Mouse (Mus musculus) midbrain, embryonic 13.5 days (tissue): ENCODE results near the gene Crtc3. TPM values are rescaled to one million over a fixed set of nuclear protein-coding genes. Genes with fewer than 3 reads are reported as not detected.
A peak's percentile ranks its signal among the peaks of the same experiment; 100 is the strongest.

Experiments used
- ATAC-seq: fragments of 200-750 bp; cut with Nextera tagmentation; 2 replicates; pipeline ENCODE4 v1.8.0; 2017; ENCODE audit warnings: mild to moderate bottlenecking, moderate TSS enrichment, moderate library complexity
- H3K27ac ChIP-seq: fragments of 300-500 bp; sonication (generic); 2 replicates; pipeline ENCODE4 v1.5.1; 2015; ENCODE audit warnings: inconsistent platforms, mild to moderate bottlenecking, moderate library complexity
- H3K27me3 ChIP-seq: fragments of 300-500 bp; sonication (generic); 2 replicates; pipeline ENCODE4 v1.6.1; 2015; ENCODE audit warnings: mild to moderate bottlenecking, inconsistent platforms
- H3K36me3 ChIP-seq: fragments of 300-500 bp; sonication (generic); 2 replicates; pipeline ENCODE4 v1.6.1; 2015; ENCODE audit warnings: mild to moderate bottlenecking, inconsistent platforms
- H3K4me1 ChIP-seq: fragments of 300-500 bp; sonication (generic); replicated peaks from 2 replicates; pipeline ENCODE4 v1.6.1; 2015; ENCODE audit warnings: inconsistent platforms
- H3K4me2 ChIP-seq: fragments of 300-500 bp; sonication (generic); replicated peaks from 2 replicates; pipeline ENCODE4 v1.6.1; 2015; ENCODE audit warnings: moderate library complexity, mild to moderate bottlenecking, inconsistent platforms
- H3K4me3 ChIP-seq: fragments of 300-500 bp; sonication (generic); replicated peaks from 2 replicates; pipeline ENCODE4 v1.5.1; 2015; ENCODE audit warnings: mild to moderate bottlenecking, inconsistent platforms
- H3K9ac ChIP-seq: fragments of 300-500 bp; sonication (generic); replicated peaks from 2 replicates; pipeline ENCODE4 v1.6.1; 2015; ENCODE audit warnings: mild to moderate bottlenecking, inconsistent platforms
- H3K9me3 ChIP-seq: fragments of 300-500 bp; sonication (generic); 2 replicates; pipeline ENCODE4 v1.6.1; 2016; ENCODE audit warnings: mild to moderate bottlenecking, inconsistent platforms
- WGBS: fragments of 180-500 bp; shearing (Covaris S2); methylation state at CpG from one replicate; pipeline ENCODE4 v1.1.7; 2015; 5-methylcytosine and 5-hydroxymethylcytosine counted together
- polyA plus RNA-seq: library from polyadenylated mRNA; unstranded; fragments of >200 nt; fragmentation: Nextera tagmentation; extraction: Ambion mirVana; gene quantifications from 2 replicates; pipeline ENCODE4 v1.2.1, GENCODE M21; 2015

The Crtc3 gene
- polyA plus RNA-seq, 1 experiment from 2014 or later = 12.4 TPM

DNA sequence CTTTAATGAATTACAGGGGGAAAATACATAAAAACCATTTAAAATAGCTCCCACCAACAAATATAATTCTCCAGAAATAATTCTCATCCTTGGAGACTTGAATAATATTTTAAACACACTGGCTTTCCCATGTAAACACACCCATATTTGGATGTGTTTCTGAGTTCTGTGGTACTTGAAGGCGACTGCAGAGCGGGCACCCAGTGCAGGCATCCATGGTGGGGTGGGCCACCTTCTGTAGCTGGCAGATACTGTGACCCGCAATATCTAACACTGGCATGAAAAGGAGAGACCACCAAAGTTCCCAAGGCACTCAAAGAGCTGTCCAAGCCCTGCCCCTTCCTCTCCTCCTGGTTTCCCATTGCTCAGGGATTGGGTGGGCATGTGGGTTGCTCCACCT, 74.6 kb downstream of the Crtc3 start:
- WGBS = 93% methylated on average over 3 of the region's 3 CpGs
- no peaks in the 10 kb centered on the region for H3K4me1 ChIP-seq
- no peak overlapping the region for H3K4me3 ChIP-seq
- H3K9ac ChIP-seq = no peak overlapping the region
- H3K4me2 ChIP-seq = no peak overlapping the region
- ATAC-seq = no peak
- H3K27ac ChIP-seq = no peak overlapping the region
- H3K27me3 ChIP-seq = no peaks in the 10 kb centered on the region
- H3K9me3 ChIP-seq = no peaks in the 10 kb centered on the region
- peaks cover 5% of the 10 kb centered on the region for H3K36me3 ChIP-seq

DNA sequence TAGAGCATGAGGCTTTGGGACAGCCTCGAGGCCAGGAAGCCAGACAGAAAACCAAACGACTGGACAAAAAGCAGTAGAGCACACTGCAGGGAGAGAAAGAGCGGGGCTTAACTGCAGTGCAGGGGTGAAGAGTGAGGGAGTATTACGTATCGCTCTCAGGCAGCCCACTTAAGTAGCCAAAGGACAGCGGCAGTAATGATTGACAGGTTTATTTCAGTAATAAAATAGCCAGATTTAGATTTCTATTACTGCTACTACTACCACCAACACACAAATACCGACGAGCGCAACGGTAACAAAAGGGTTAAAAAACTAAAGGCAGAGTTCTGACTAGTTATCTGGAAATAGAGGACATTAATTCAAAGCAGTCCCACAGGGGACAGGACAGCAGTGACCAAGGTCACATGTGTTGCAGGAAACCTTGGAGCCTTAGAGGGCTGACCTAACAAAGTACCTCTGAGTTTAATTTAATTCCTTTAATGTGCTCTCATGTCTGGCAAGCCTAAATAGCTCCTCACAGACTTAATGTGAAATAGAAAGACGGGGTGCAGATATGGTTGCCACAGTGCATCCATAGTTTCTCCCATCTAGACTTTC, 76.4 kb downstream of the Crtc3 start:
- Histone ChIP-seq H3K36me3 (peaks cover 5% of the 10 kb centered on the region), H3K9me3 (no peaks in the 10 kb centered on the region), H3K27me3 (no peaks in the 10 kb centered on the region), H3K4me3 (no peak overlapping the region), H3K4me1 (no peaks in the 10 kb centered on the region), H3K27ac (no peak overlapping the region), H3K9ac (no peak overlapping the region), H3K4me2 (no peak overlapping the region)
- WGBS = 65% methylated on average over 11 of the region's 11 CpGs
- no peak for ATAC-seq

GRCm38 (mm10) chr7:80611646-80612045, 77.0 kb downstream of the Crtc3 start:
- Histone ChIP-seq H3K4me2 (no peak overlapping the region), H3K4me1 (no peaks in the 10 kb centered on the region), H3K4me3 (no peak overlapping the region), H3K9ac (no peak overlapping the region), H3K36me3 (peaks cover 5% of the 10 kb centered on the region), H3K27ac (no peak overlapping the region), H3K9me3 (no peaks in the 10 kb centered on the region), H3K27me3 (no peaks in the 10 kb centered on the region)
- ATAC-seq = no peak
- 80% methylated on average over 7 of the region's 7 CpGs for WGBS

DNA sequence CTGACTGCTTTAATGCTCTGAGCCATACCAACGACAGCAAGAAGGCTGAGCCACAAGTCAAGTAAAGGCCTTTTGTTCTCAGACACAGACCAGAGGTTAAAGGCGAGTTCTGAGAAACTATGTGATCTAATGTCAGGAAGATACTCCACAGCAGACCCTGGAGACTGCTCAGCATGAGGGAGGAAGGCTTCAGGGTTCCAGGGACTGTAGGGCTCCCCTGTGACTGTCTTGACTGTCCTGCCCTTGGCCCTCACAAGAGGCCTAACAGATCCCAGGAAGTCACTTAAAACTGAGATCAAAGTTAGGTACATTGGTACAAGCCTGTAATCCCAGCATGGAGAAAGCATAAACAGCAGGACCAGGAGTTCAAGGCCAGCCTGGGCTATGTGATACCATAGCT, 81.2 kb downstream of the Crtc3 start:
- Histone ChIP-seq H3K27me3 (no peaks in the 10 kb centered on the region), H3K9me3 (no peaks in the 10 kb centered on the region), H3K9ac (no peak overlapping the region), H3K4me3 (no peak overlapping the region), H3K4me2 (no peak overlapping the region), H3K27ac (no peak overlapping the region), H3K36me3 (peaks cover 12% of the 10 kb centered on the region), H3K4me1 (peaks cover 7% of the 10 kb centered on the region; the same call in 1 of the 2 replicates)
- 29% methylated on average over 2 of the region's 2 CpGs for WGBS
- no peak for ATAC-seq

- Histone ChIP-seq H3K27ac (no peak overlapping the region), H3K27me3 (no peaks in the 10 kb centered on the region), H3K4me1 (peaks cover 7% of the 10 kb centered on the region; the same call in 1 of the 2 replicates), H3K36me3 (peaks cover 15% of the 10 kb centered on the region), H3K9me3 (no peaks in the 10 kb centered on the region), H3K4me3 (no peak overlapping the region), H3K9ac (no peak overlapping the region), H3K4me2 (no peak overlapping the region)
- no peak for ATAC-seq
- WGBS = 78% methylated on average over 4 of the region's 4 CpGs
Measured at GRCm38 (mm10) chr7:80606435-80606834, 82.2 kb downstream of the Crtc3 start.

GRCm38 (mm10) chr7:80605557-80605930, 83.1 kb downstream of the Crtc3 start:
- peaks cover 7% of the 10 kb centered on the region; the same call in 1 of the 2 replicates for H3K4me1 ChIP-seq
- peaks cover 15% of the 10 kb centered on the region for H3K36me3 ChIP-seq
- H3K9ac ChIP-seq = no peak overlapping the region
- ATAC-seq = no peak
- WGBS = 9% methylated on average over 10 of the region's 10 CpGs
- H3K9me3 ChIP-seq = no peaks in the 10 kb centered on the region
- H3K27ac ChIP-seq = 0 out of 2 replicates have a peak overlapping the region, but pooled peaks have one; percentile 3
- H3K4me3 ChIP-seq = no peak overlapping the region
- H3K27me3 ChIP-seq = no peaks in the 10 kb centered on the region
- no peak overlapping the region for H3K4me2 ChIP-seq

- 0 out of 2 replicates have a peak overlapping the region, but pooled peaks have one; percentile 3 for H3K27ac ChIP-seq
- H3K9me3 ChIP-seq = no peaks in the 10 kb centered on the region
- WGBS = 27% methylated on average over 11 of the region's 11 CpGs
- no peaks in the 10 kb centered on the region for H3K27me3 ChIP-seq
- ATAC-seq = no peak
- peaks cover 15% of the 10 kb centered on the region for H3K36me3 ChIP-seq
- H3K9ac ChIP-seq = no peak overlapping the region
- no peak overlapping the region for H3K4me2 ChIP-seq
- H3K4me1 ChIP-seq = peaks cover 7% of the 10 kb centered on the region; the same call in 1 of the 2 replicates
- H3K4me3 ChIP-seq = no peak overlapping the region
Measured at GRCm38 (mm10) chr7:80604908-80605556, 83.6 kb downstream of the Crtc3 start.

DNA sequence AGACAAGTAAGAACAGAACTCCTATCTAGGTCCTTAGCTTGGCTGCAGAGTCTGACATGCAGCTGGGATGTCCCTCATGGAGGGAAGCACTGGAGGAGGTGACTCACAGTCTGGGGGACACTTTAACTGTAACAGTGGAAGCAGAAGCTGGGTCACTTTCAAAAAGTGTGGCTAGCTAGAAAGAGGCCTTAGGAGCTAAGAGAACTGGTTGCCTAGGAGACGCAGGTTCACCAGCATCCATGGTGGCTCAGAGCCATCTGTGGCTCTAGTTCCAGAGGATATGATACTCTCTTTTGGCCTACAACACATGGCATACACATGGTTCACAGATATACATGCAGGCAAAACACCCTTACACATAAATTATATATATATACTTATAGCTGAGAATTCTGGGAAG, 86.1 kb downstream of the Crtc3 start:
- H3K9me3 ChIP-seq = no peaks in the 10 kb centered on the region
- no peaks in the 10 kb centered on the region for H3K27me3 ChIP-seq
- H3K4me1 ChIP-seq = peaks cover 7% of the 10 kb centered on the region; the same call in 1 of the 2 replicates
- no peak overlapping the region for H3K4me2 ChIP-seq
- H3K4me3 ChIP-seq = no peak overlapping the region
- no peak for ATAC-seq
- H3K27ac ChIP-seq = no peak overlapping the region
- H3K9ac ChIP-seq = no peak overlapping the region
- peaks cover 26% of the 10 kb centered on the region for H3K36me3 ChIP-seq
- 86% methylated on average over 1 of the region's 1 CpGs for WGBS

DNA sequence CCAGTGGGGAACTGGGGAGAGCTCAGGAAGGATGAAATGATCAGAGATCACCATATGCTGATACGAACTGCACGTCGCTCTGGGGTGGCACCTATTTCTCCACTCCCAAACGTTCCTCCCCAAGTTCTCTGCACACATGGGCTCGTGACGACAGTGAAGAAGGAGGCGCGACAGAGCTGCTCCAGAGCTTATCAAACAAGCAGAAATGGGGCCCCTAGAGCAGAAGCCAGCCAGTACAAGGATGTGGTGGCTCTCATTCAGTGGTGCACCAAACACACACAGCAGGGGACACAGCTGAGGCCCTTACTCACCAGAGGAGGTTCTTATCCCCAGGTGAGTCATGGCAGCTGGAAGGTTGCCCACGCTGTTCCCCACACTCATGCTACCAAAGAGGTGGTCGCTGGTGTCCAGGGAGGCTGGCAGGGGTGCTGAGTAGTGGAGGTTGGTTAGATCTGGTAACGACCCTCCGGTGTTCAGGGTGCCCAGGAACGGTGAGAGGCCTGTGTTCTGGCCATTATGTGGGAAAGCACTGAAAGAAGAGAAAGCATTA, 90.2 kb downstream of the Crtc3 start:
- no peak overlapping the region for H3K9ac ChIP-seq
- 91% methylated on average over 13 of the region's 13 CpGs for WGBS
- H3K4me3 ChIP-seq = no peak overlapping the region
- no peak for ATAC-seq
- no peaks in the 10 kb centered on the region for H3K27me3 ChIP-seq
- H3K36me3 ChIP-seq = peaks cover 50% of the 10 kb centered on the region
- no peaks in the 10 kb centered on the region for H3K9me3 ChIP-seq
- no peaks in the 10 kb centered on the region for H3K4me1 ChIP-seq
- H3K4me2 ChIP-seq = no peak overlapping the region
- H3K27ac ChIP-seq = no peak overlapping the region

- Histone ChIP-seq H3K4me1 (no peaks in the 10 kb centered on the region), H3K9ac (no peak overlapping the region), H3K36me3 (peaks cover 50% of the 10 kb centered on the region), H3K27ac (no peak overlapping the region), H3K27me3 (no peaks in the 10 kb centered on the region), H3K4me3 (no peak overlapping the region), H3K9me3 (no peaks in the 10 kb centered on the region), H3K4me2 (no peak overlapping the region)
- ATAC-seq = no peak
- 91% methylated on average over 5 of the region's 5 CpGs for WGBS
Measured at GRCm38 (mm10) chr7:80597900-80598299, 90.8 kb downstream of the Crtc3 start.

DNA sequence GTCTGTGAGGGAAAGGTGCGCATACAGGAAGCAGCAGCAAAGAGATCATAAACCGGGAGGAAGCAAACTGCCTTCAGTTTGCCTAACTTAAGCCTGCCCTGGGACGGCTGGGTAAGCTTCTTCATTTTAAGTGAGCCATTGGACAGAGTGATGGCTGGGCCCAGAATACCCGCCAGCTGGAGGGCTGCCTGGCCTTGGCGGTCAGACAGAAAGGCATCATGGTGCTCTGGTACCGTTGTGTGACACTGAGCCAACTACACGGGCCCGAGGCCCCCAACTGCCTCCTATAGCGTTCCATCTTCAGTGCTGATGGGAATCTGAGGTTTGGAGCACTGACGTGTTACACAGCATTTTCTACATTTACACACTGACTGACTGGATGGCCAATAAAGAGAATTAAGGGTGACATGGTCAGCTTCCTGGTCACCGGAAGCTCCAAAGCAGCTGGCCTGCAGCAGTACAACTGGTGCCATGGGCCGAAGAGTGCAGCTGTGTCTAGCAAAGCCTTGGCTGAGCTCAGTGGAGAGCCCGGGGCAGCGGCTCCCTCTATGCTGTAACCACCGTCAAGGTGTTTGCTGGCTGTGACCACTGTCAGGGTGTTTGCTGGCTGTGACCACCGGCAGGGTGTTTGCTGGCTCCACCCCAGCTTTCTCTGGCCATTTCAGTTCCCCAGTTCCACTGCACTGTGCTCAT, 99.5 kb downstream of the Crtc3 start:
- Histone ChIP-seq H3K9ac (no peak overlapping the region), H3K4me2 (no peak overlapping the region), H3K4me1 (peaks cover 14% of the 10 kb centered on the region), H3K9me3 (no peaks in the 10 kb centered on the region), H3K4me3 (no peak overlapping the region), H3K27ac (no peak overlapping the region), H3K36me3 (peaks cover 57% of the 10 kb centered on the region), H3K27me3 (no peaks in the 10 kb centered on the region)
- no peak for ATAC-seq
- 91% methylated on average over 16 of the region's 16 CpGs for WGBS

GRCm38 (mm10) chr7:80587684-80588083, 101.0 kb downstream of the Crtc3 start:
- Histone ChIP-seq H3K4me3 (no peak overlapping the region; the same call in 1 of the 2 replicates), H3K27ac (peak overlapping the region; percentile 44; the same call in 1 of the 2 replicates), H3K4me2 (peak overlapping the region; percentile 47), H3K27me3 (no peaks in the 10 kb centered on the region), H3K9ac (no peak overlapping the region; the same call in 1 of the 2 replicates), H3K36me3 (peaks cover 44% of the 10 kb centered on the region), H3K9me3 (no peaks in the 10 kb centered on the region), H3K4me1 (peaks cover 17% of the 10 kb centered on the region)
- 34% methylated on average over 10 of the region's 10 CpGs for WGBS
- peak; percentile 34; the same call in 1 of the 2 replicates for ATAC-seq
